Mouse (Mus musculus): ENCODE data around the gene Mrc1. TPM values are rescaled to one million over a fixed set of nuclear protein-coding genes. Genes with fewer than 3 reads are reported as not detected.

The Mrc1 gene
- total and polyA plus RNA-seq, 3 experiments = 0.08 TPM; not detected in 2

DNA sequence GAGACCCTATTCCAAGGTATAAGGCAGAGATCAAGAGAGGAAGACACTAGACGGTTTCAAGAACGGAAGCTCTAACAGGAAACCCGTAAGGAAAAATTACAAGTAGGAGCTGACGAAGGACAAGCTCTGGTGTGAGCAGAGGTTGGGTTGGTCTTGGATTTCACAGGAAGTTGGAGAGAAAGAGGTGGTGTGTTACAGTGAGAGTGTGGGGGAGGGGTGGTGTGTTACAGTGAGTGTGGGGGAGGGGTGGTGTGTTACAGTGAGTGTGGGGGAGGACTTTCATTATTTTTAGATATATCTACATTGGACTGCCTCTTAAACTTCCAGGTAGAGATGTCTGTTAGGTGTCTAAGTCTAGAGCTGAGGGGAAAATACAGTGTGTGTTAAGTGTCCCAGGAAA lies 38.5 kb upstream of the Mrc1 start:
- TF ChIP-seq ZNF384 (IDR thresholded peaks at IDR 0.05; ENCODE audit: low read depth, low read length) (no peak), CHD2 (IDR thresholded peaks at IDR 0.05; ENCODE audit: low read length) (peak; percentile 35)
- no peak overlapping the region for H3K4me3 ChIP-seq (ENCODE audit: control insufficient read depth in 1 of 2, insufficient read depth in 1 of 2, low read depth in 2 of 2, low read length in 2 of 2)
- peaks cover 0 to 16% of the 10 kb centered on the region in 2 experiments; a peak in 2 of 4 replicates for H3K36me3 ChIP-seq (ENCODE audit: control insufficient read depth in 1 of 2, insufficient read depth in 2 of 2, low read length in 2 of 2)
- H3K27me3 ChIP-seq (ENCODE audit: control insufficient read depth in 1 of 2, insufficient read depth in 2 of 2, low read length in 2 of 2) = no peaks in the 10 kb centered on the region
- H3K4me1 ChIP-seq (ENCODE audit: control insufficient read depth in 1 of 2, insufficient read depth in 2 of 2, low read length in 2 of 2) = peaks cover 11 to 12% of the 10 kb centered on the region in 2 experiments
- no peaks in the 10 kb centered on the region for H3K9me3 ChIP-seq (replicated peaks; ENCODE audit: insufficient read depth, low read length)
- no peaks in the 10 kb centered on the region for H3K79me2 ChIP-seq (ENCODE audit: control insufficient read depth, insufficient read depth, low read length, poor library complexity)
- H3K9ac ChIP-seq (ENCODE audit: control insufficient read depth, low read depth, low read length, poor library complexity, severe bottlenecking) = no peak overlapping the region
- peak; percentile 8 for DNase-seq (ENCODE audit: low read depth, low spot score)
- no peak overlapping the region for H3K27ac ChIP-seq (ENCODE audit: control insufficient read depth, low read depth, low read length)

GRCm38 (mm10) chr2:14191601-14192000 lies 37.6 kb upstream of the Mrc1 start:
- Histone ChIP-seq H3K27ac (ENCODE audit: control insufficient read depth, low read depth, low read length) (no peak overlapping the region), H3K4me1 (ENCODE audit: control insufficient read depth in 1 of 2, insufficient read depth in 2 of 2, low read length in 2 of 2) (peaks cover 7 to 12% of the 10 kb centered on the region in 2 experiments), H3K27me3 (ENCODE audit: control insufficient read depth in 1 of 2, insufficient read depth in 2 of 2, low read length in 2 of 2) (no peaks in the 10 kb centered on the region), H3K4me3 (ENCODE audit: control insufficient read depth in 1 of 2, insufficient read depth in 1 of 2, low read depth in 2 of 2, low read length in 2 of 2) (no peak overlapping the region), H3K79me2 (ENCODE audit: control insufficient read depth, insufficient read depth, low read length, poor library complexity) (no peaks in the 10 kb centered on the region), H3K9ac (ENCODE audit: control insufficient read depth, low read depth, low read length, poor library complexity, severe bottlenecking) (no peak overlapping the region), H3K36me3 (ENCODE audit: control insufficient read depth in 1 of 2, insufficient read depth in 2 of 2, low read length in 2 of 2) (peaks cover 0 to 15% of the 10 kb centered on the region in 2 experiments; a peak in 2 of 4 replicates), H3K9me3 (replicated peaks; ENCODE audit: insufficient read depth, low read length) (no peaks in the 10 kb centered on the region)
- peak; percentile 43 for DNase-seq (ENCODE audit: low read depth, low spot score)
- TF ChIP-seq MYB (IDR thresholded peaks at IDR 0.05; ENCODE audit: low read depth, low read length) (no peak), ETS1 (IDR thresholded peaks at IDR 0.05; ENCODE audit: low read depth, low read length) (no peak), CHD1 (IDR thresholded peaks at IDR 0.05; ENCODE audit: low read depth, low read length) (no peak), USF1 (IDR thresholded peaks at IDR 0.05; ENCODE audit: low read depth, low read length) (no peak), MAZ (IDR thresholded peaks at IDR 0.05; ENCODE audit: low read depth, low read length) (no peak), RAD21 (IDR thresholded peaks at IDR 0.05; ENCODE audit: low read depth, low read length) (no peak), POLR2A (IDR thresholded peaks at IDR 0.05; ENCODE audit: control insufficient read depth in 1 of 2, insufficient read depth in 1 of 2, low read depth in 1 of 2, low read length in 2 of 2, poor library complexity in 1 of 2) (no peak), EP300 (IDR thresholded peaks at IDR 0.05; ENCODE audit: low read depth in 1 of 2, low read length in 2 of 2) (peak; percentile 32 to 46), CHD2 (IDR thresholded peaks at IDR 0.05; ENCODE audit: low read length) (no peak), MAX (IDR thresholded peaks at IDR 0.05; ENCODE audit: low read length) (no peak), RCOR1 (IDR thresholded peaks at IDR 0.05; ENCODE audit: low read depth, low read length) (no peak), HCFC1 (IDR thresholded peaks at IDR 0.05; ENCODE audit: low read depth, low read length) (no peak), SMC3 (IDR thresholded peaks at IDR 0.05; ENCODE audit: low read depth, low read length) (no peak), KAT2A (conservative IDR thresholded peaks at IDR 0.05; ENCODE audit: low read depth, low read length) (no peak), JUND (IDR thresholded peaks at IDR 0.05; ENCODE audit: low read depth, low read length) (no peak), ZMIZ1 (IDR thresholded peaks at IDR 0.05; ENCODE audit: low read depth, low read length) (no peak), GATA1 (IDR thresholded peaks at IDR 0.05; ENCODE audit: low read depth, low read length) (peak; percentile 58; the same call in 1 of the 2 replicates), ELF1 (IDR thresholded peaks at IDR 0.05; ENCODE audit: low read depth, low read length) (no peak), TAL1 (IDR thresholded peaks at IDR 0.05; ENCODE audit: low read length) (peak; percentile 65), USF2 (IDR thresholded peaks at IDR 0.05; ENCODE audit: borderline replicate concordance in 1 of 2, insufficient read depth in 1 of 2, low read depth in 1 of 2, low read length in 2 of 2) (no peak), E2F4 (IDR thresholded peaks at IDR 0.05; ENCODE audit: borderline replicate concordance, low read depth, low read length) (no peak), POLR2AphosphoS5 (IDR thresholded peaks at IDR 0.05; ENCODE audit: borderline replicate concordance, low read depth, low read length) (no peak), MYC (IDR thresholded peaks at IDR 0.05; ENCODE audit: low read depth, low read length) (0 out of 2 replicates have a peak, but pooled peaks have one; percentile 34), ZNF384 (IDR thresholded peaks at IDR 0.05; ENCODE audit: low read depth, low read length) (no peak), MAFK (IDR thresholded peaks at IDR 0.05; ENCODE audit: borderline replicate concordance, low read depth, low read length) (no peak)

Measured in MEL (cell line).